Mouse (Mus musculus) hindbrain, embryonic 12.5 days (tissue): ENCODE data around the gene Gm11007. TPM values are rescaled to one million over a fixed set of nuclear protein-coding genes. Genes with fewer than 3 reads are reported as not detected.
"Not testable (repeated sequence)": the region's sequence is repeated elsewhere in the genome, so short reads cannot be mapped to it uniquely, and the experiment has no call there.

Experiments used
- ATAC-seq: fragments of 200-750 bp; cut with Nextera tagmentation; 2 replicates; pipeline ENCODE4 v1.8.0; 2017; ENCODE audit warnings: moderate TSS enrichment; ENCODE audit not compliant: low FRiP score
- H3K27ac ChIP-seq: fragments of 300-500 bp; sonication (generic); 2 replicates; pipeline ENCODE4 v1.5.1; 2016; ENCODE audit warnings: mild to moderate bottlenecking
- H3K27me3 ChIP-seq: fragments of 300-500 bp; sonication (generic); 2 replicates; pipeline ENCODE4 v1.6.1; 2016; ENCODE audit warnings: mild to moderate bottlenecking
- H3K36me3 ChIP-seq: fragments of 300-500 bp; sonication (generic); 2 replicates; pipeline ENCODE4 v1.6.1; 2016; ENCODE audit warnings: mild to moderate bottlenecking
- H3K4me1 ChIP-seq: fragments of 300-500 bp; sonication (generic); 2 replicates; pipeline ENCODE4 v1.6.1; 2016
- H3K4me2 ChIP-seq: fragments of 300-500 bp; sonication (generic); replicated peaks from 2 replicates; pipeline ENCODE4 v1.6.1; 2016; ENCODE audit warnings: mild to moderate bottlenecking
- H3K4me3 ChIP-seq: fragments of 300-500 bp; sonication (generic); 2 replicates; pipeline ENCODE4 v1.5.1; 2016; ENCODE audit warnings: mild to moderate bottlenecking
- H3K9ac ChIP-seq: fragments of 300-500 bp; sonication (generic); 2 replicates; pipeline ENCODE4 v1.6.1; 2016; ENCODE audit warnings: mild to moderate bottlenecking, moderate library complexity
- H3K9me3 ChIP-seq: fragments of 300-500 bp; sonication (generic); replicated peaks from 2 replicates; pipeline ENCODE4 v1.6.1; 2016; ENCODE audit warnings: mild to moderate bottlenecking
- WGBS: fragments of 180-500 bp; shearing (Covaris S2); methylation state at CpG from one replicate; pipeline ENCODE4 v1.1.7; 2016; 5-methylcytosine and 5-hydroxymethylcytosine counted together
- polyA plus RNA-seq: library from polyadenylated mRNA; unstranded; fragments of >200 nt; fragmentation: Nextera tagmentation; extraction: Ambion mirVana; gene quantifications from 2 replicates; pipeline ENCODE4 v1.2.1, GENCODE M21; 2016

Gm11007 gene
- polyA plus RNA-seq = not detected in 2 replicates

- not testable (repeated sequence) for H3K4me1 ChIP-seq, ATAC-seq, H3K9me3 ChIP-seq, H3K27me3 ChIP-seq, H3K4me2 ChIP-seq, H3K4me3 ChIP-seq, H3K27ac ChIP-seq, H3K9ac ChIP-seq, H3K36me3 ChIP-seq
- no CpG with 5 or more reads among the region's 2 CpGs for WGBS
Observed at GRCm38 (mm10) chr2:175643678-175644077, at the start of gene Gm11007. Gene Gm11007 (plus strand): TSS chr2:175643978.

Other genes starting within 250 kb of the Gm11007 start
- gene Gm4724, start 208.2 kb upstream of the Gm11007 start, polyA plus RNA-seq = 12.9 and 15.3 TPM in 2 replicates
- gene Zfp965, start 174.0 kb upstream of the Gm11007 start, polyA plus RNA-seq = 6.0 and 8.8 TPM in 2 replicates
- 6.9 and 7.0 TPM in 2 replicates for gene Zfp969, start 59.7 kb downstream of the Gm11007 start, polyA plus RNA-seq
- not detected in 2 replicates for gene Gm2007, start 97.6 kb downstream of the Gm11007 start, polyA plus RNA-seq
- gene Gm14288, start 157.1 kb downstream of the Gm11007 start, polyA plus RNA-seq = 4.0 TPM in 1 of 2 replicates, not detected in the other
- 23.8 and 26.1 TPM in 2 replicates for gene Gm6710, start 225.2 kb downstream of the Gm11007 start, polyA plus RNA-seq